Mouse (Mus musculus) left cerebral cortex, adult 8-10 months (tissue): ENCODE measurements around the gene Spata32. TPM values are rescaled to one million over a fixed set of nuclear protein-coding genes. Genes with fewer than 3 reads are reported as not detected.

Experiments used
- DNase-seq, 2 experiments: peaks; one replicate each; pipeline ENCODE4 v3.0.0; 2022; ENCODE audit warnings: low spot score in 2 of 2
- total RNA-seq, 4 experiments: library from RNA; stranded (reverse); gene quantifications; 2 replicates each; pipeline ENCODE4 v1.2.4; 2022

Gene Spata32
- total RNA-seq, 4 experiments from 2014 or later: 0.67 to 2.3 (median 1.5) TPM

DNA sequence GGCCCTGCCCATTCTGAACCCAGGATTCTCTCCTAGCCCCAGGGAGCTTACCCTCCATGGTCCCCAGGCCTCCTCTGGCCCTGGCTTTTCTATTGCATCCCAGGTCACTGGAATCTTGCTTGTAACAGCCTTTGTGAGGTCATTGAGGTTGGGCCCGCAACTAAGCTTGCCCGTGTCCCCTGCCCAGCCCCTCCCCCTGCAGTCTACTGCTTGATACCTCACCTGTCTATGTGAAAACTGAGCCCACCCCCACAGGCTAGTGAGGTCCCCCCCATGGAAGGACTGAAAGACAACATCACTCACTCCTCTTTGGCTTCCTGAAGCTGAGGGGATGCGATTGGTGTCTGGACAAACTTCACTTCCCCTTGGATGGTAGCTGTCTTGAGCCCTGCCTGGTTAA lies 9.8 kb downstream of the Spata32 start, which contains the start of gene 1700023F06Rik:
Gene 1700023F06Rik (minus strand): TSS at position 101 of the 400 bp plus-strand sequence.
- DNase-seq: no peak

DNA sequence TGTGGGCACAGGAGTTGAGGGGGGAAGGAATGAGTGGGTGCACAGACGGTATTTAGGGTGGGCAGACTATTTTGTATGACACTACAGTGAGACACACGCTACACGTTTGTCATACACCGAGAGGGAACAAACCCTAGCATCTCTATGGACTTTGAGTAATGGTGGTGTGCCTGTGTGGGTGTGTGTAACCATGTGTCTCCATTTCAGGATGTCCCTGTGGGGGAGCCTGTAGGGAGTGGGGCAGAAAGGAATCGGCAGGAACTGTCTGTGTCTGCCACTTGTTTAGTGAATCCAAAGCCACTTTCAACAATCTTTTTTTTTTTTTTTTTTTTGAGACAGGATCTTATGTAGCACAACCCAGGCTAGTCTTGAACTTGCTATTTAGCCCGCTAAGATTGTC lies 12.0 kb downstream of the Spata32 start:
- DNase-seq: peak in 1 of 2 experiments; percentile 45

DNA sequence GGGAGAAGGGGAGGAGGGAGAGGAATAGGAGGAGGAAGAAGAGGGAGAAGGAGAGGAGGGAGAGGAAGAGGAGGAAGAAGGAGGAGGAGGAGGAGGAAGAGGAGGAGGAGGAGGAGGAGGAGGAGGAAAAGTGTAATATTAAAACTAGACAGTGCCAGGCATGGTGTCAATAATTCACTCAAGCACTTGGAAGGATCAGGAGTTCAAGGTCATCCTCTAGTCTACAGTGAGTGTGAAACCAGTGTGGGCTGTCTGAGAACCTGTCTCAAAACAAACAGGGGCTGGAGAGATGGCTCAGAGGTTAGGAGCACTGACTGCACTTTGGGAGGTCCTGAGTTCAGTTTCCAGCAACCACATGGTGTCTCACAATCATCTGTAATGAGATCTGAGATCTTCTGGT lies 15.9 kb downstream of the Spata32 start:
- no peak for DNase-seq

DNA sequence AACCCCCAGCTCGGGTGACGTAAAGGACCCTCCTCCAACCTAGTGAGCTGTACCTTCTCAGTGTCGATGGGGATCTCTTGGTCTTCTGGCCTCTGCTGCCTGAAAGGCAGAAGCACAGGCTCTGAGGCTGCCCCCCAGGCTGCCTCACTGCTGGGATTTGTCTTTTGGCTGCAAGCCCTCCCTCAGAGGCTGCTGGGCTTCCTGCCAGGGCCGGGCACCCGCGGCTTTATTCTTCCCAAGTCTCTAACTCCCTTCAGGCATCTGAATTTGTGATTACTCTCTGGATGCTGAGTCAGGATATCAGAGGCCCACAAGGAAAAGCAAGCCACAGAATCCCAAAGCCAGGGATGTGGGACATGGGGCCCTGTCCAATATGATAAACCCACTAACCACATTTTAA lies 16.6 kb downstream of the Spata32 start:
- DNase-seq: peak in 1 of 2 experiments; percentile 80

DNA sequence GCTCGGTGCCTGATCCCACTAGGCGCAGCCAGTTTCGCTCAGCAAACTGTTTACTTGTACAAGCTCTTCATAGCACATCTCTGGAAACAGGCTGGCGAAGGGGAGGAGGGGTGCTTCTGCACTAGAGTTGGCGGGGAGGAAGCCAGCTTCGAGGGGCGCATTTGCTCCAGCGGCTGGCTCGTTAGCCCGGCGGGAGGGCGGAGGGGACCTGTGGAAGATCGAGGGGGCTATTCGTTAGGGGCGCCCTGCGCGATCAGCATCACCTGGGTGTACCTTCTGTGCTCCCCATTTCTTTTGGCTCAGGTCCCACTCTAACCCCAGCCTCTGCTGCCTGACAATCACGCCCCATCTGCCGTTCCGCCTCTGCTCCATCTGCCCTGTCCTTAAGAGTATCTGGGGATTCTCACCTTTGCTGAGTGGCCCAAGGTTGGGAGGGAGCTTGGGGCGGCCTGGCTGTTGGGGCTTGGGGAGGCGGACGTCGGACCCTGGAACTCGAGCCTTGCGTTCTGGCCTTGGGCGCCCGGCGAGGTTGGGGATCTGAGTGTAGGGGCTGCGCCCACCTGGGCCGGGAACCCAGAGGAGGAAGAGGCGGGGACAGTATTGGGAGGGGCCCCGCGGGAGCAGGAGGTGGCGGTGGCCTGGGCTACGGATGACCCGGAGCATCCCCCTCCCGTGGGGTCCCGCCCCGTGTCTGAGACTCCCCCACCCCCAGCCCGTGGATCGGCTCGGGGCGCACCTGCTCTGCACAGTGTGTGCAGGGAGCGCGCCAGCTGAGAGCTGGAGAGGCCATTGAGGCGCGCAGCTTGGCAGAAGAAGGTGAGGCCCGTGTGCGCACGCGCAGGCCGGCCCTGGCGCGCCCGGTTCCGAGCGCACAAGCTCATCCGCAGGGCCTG lies 19.1 kb downstream of the Spata32 start:
- DNase-seq: peak; percentile 78 to 88

GRCm38 (mm10) chr11:103198339-103198738 lies 19.9 kb downstream of the Spata32 start:
- no peak for DNase-seq

- DNase-seq: peak in 1 of 2 experiments; percentile 78
Measured at GRCm38 (mm10) chr11:103197340-103197739, 20.9 kb downstream of the Spata32 start.

DNA sequence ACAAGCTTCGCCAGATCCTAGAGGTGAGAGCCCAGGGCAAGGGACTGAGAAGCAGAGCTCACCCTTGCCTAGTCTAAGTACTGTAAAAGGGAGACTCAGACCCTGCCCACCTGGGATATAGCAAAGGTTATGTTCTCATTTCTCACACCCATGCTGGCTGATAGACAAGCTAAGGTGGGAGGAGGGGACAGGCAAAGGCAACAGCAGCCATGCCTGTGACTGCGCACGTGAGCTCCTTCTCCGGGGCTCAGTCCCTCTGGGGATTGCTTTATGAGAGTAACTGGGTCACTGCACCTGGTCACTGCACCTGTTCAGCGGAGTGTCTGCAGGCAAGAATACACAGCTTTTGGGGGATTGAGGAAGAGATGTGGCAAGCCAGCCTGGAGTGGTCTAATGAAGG lies 22.6 kb downstream of the Spata32 start:
- no peak for DNase-seq

- DNase-seq: no peak
Measured at GRCm38 (mm10) chr11:103195236-103195635, 23.0 kb downstream of the Spata32 start.

DNA sequence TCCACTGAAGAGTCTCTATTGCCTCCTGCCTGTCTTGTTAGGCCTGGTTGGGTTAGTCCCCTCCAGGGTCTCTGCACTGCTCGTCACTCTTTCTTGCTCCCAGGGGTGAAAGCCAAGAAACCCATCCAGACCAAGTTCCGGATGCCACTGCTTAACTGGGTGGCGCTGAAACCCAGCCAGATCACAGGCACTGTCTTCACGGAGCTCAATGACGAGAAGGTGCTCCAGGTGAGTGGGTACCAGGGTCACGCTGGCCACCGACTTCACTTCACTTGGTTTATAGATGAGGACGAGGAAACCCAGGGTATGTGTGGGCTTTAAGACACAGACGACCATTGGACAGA lies 24.4 kb downstream of the Spata32 start:
- DNase-seq: peak in 1 of 2 experiments; percentile 43

DNA sequence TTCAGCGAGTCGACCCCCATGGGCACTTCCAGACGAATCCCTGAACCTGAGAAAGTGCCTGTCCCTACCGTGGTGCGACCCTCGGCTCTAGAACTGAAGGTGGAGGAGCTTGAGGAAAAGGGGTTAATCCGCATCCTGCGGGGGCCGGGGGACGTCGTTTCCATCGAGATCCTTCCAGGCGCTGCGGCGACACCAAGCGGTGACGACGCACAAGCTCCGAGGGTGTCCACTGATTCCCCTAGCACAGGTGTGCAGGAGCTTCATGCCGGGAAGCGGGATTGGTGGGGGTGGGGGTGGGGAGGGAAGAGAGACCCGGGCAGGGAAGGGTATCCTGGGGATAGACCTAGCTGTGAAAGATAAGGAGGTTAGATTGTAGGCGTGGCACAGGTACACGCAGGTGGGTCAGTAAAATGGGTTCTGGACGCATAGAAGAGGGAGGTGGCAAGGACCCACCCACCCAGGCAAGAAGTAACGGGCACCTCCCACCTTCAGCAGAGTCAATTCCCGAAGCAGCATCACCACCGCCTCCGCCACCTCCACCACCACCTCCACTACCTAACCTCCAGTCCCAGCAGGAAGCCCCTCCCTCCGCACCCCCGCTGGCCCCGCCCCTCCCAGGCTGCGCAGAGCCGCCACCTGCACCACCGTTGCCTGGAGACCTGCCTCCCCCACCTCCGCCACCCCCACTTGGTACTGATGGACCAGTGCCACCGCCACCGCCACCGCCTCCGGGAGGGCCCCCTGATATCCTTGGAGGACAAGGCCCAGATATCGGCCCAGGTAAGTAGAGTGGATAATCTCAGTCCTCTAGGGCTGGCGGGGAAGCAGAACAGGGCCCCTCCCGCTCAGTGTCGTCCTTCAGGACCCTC lies 25.0 kb downstream of the Spata32 start:
- DNase-seq: peak; percentile 43 to 78

GRCm38 (mm10) chr11:103192230-103192955 lies 25.8 kb downstream of the Spata32 start:
- peak; percentile 61 to 83 for DNase-seq

GRCm38 (mm10) chr11:103184891-103185290 lies 33.3 kb downstream of the Spata32 start:
- DNase-seq: no peak

DNA sequence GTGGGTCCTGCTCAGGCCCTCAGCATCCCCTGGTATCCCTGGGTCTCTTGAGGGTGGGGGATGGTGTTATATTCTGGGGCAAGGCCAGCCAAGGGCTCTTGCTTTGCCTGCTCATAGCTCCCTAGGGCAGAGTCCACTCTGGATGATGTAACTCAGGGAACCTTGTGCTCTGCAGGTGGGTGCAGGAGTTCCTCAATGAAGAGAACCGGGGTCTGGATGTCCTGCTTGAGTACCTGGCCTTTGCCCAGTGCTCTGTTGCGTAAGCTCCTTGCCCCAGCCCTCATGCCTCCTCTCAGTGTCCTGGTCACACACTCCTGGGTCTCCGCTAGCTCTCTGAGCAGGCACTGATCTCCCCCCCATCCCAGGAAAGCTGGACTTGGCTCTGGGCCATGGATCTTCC lies 36.3 kb downstream of the Spata32 start:
- DNase-seq: no peak

- DNase-seq: no peak
Measured at GRCm38 (mm10) chr11:103181349-103181748, 36.9 kb downstream of the Spata32 start.

DNA sequence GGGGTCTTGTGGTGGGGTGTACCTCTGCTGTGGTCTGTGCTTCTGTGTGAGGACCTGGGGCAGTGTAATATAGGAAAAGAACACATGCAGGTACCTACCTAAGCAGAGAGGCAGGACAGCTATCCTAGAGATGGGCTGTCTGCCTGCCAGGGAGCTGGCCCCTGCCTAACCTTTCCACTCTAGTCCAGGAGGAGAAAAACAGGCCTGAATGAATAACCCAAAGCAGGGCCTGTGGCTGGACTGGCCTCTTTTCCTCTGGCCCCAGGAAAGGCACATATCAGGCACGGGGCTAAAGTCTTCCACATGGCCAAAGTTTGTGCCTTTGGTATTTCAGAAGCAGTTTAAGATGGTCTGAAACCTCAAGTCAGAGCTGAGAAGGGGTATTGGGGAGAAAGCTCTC lies 37.8 kb downstream of the Spata32 start:
- no peak for DNase-seq

- DNase-seq: no peak
Measured at GRCm38 (mm10) chr11:103178748-103179147, 39.5 kb downstream of the Spata32 start.

DNA sequence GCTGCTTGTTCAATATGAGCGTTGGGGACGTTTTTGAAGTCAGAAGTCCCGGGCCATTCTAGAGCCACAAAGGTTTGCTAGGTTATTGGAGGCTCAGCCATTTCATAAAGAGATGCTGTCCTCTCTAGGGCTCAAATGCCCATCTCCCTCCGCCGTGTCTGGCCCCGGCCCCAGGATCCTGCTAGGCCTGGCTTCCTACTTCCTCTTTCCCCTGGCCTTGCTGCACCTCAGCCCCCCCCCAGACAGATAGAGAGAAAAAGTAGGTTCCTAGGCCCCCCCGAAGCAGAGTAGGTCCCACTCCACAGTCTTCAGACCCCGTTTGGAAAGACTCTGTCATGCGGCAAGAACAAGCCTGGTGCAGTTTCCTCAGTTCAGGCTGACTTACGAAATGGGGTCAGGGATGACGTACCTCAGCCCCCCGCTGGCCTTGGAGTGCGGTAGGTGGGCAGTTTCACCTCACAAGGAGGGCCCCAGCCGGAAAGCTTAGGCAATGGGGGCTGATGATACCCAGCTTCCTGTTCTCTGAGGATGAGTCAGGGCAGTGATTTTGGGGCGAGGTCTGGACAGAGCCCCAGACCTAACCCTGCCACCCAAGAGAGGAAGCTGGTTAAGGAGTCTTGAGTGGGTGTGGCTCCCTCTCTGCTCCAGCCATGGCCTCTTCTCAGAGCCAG lies 40.3 kb downstream of the Spata32 start:
- DNase-seq: no peak

DNA sequence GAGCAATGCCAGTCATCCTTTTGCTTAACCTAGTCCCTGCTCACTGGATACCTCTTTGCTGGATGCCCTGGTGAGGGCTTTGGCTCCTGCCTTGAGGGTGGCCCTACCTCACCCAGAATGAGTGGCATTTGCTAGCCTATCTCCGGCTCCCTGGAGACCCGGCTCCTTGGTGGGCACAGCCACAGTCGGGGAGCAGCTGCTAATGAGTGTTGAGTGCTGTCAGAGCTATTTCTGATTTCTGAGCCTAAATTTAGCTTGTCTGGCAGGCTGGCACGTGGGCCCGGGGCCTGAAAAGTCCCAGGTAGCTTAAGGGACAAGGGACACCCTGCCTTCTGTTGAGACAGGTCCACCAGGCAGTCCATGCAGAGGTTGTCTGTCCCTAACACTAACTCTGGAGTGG lies 41.0 kb downstream of the Spata32 start:
- no peak for DNase-seq

GRCm38 (mm10) chr11:103176510-103176909 lies 41.7 kb downstream of the Spata32 start:
- no peak for DNase-seq
